Mouse (Mus musculus): ENCODE measurements around the gene Cox11.

GRCm38 (mm10) chr11:90685196-90685595, 47.2 kb downstream of the Cox11 start:
- TF ChIP-seq CTCF (IDR thresholded peaks at IDR 0.05; ENCODE audit: borderline replicate concordance, insufficient read depth, low read depth, low read length) (no peak), POLR2A (IDR thresholded peaks at IDR 0.05; ENCODE audit: borderline replicate concordance, insufficient read depth, low read length) (no peak)

All from cerebellum, adult 2 months (tissue).